8 mouse cellular contexts compared by ENCODE assay signal in genomic region chr3:69723161-69723560, GRCm38 (mm10). TPM values are rescaled to one million over a fixed set of nuclear protein-coding genes. Genes with fewer than 3 reads are reported as not detected.
A peak's percentile ranks its signal among the peaks of the same experiment; 100 is the strongest.
DNase-seq lines count a peak whose midpoint lies in the region; ATAC-seq and TF ChIP-seq lines count a peak whose summit lies in the region.

No protein-coding gene starts in this region.

- peak overlapping the region; percentile 84; the same call in 1 of the 2 replicates for H3K9ac ChIP-seq in lung, embryonic 15.5 days
- peak overlapping the region; percentile 95 for H3K9ac ChIP-seq in limb, embryonic 14.5 days (ENCODE audit: low read depth, low read length, severe bottlenecking)
- peak overlapping the region; percentile 93 for H3K9ac ChIP-seq in stomach, embryonic 14.5 days (replicated peaks; ENCODE audit: low read depth, low read length)

- H3K27ac ChIP-seq in lung, embryonic 15.5 days = no peak overlapping the region
- H3K27ac ChIP-seq in forebrain, embryonic 10.5 days = peak overlapping the region; percentile 98
- H3K27ac ChIP-seq in limb, embryonic 14.5 days (replicated peaks; ENCODE audit: low read depth, low read length) = no peak overlapping the region
- H3K27ac ChIP-seq in stomach, embryonic 14.5 days (ENCODE audit: low read length) = no peak overlapping the region

- H3K4me2 ChIP-seq in lung, embryonic 15.5 days = peak overlapping the region; percentile 84
- H3K4me2 ChIP-seq in limb, embryonic 14.5 days (replicated peaks; ENCODE audit: low read depth, low read length, severe bottlenecking) = peak overlapping the region; percentile 82
- H3K4me2 ChIP-seq in stomach, embryonic 14.5 days (replicated peaks; ENCODE audit: low read depth, low read length) = peak overlapping the region; percentile 86

- TF ChIP-seq POLR2A in limb, embryonic 14.5 days (IDR thresholded peaks at IDR 0.05; ENCODE audit: borderline replicate concordance, extremely low read depth, insufficient read depth, insufficient read length) = no peak

- peak overlapping the region; percentile 73 for H3K4me3 ChIP-seq in lung, embryonic 15.5 days
- peak overlapping the region; percentile 96 for H3K4me3 ChIP-seq in forebrain, embryonic 10.5 days
- peak overlapping the region; percentile 97 for H3K4me3 ChIP-seq in limb, embryonic 14.5 days (replicated peaks; ENCODE audit: low read length)
- peak overlapping the region; percentile 85 for H3K4me3 ChIP-seq in stomach, embryonic 14.5 days (ENCODE audit: low read depth, low read length)

- no peak for ATAC-seq in lung, embryonic 15.5 days (ENCODE audit: borderline replicate concordance, extremely low read depth, low FRiP score, low TSS enrichment)
- ATAC-seq in limb, embryonic 14.5 days (ENCODE audit: low FRiP score, low read depth) = no peak
- no peak for ATAC-seq in stomach, embryonic 14.5 days (ENCODE audit: insufficient number of reproducible peaks, insufficient read depth, low FRiP score, low read depth)

- 0 out of 2 replicates have a peak, but pooled peaks cover 3% of the 10 kb centered on the region for H3K36me3 ChIP-seq in lung, embryonic 15.5 days
- H3K36me3 ChIP-seq in forebrain, embryonic 10.5 days (replicated peaks) = peaks cover 40% of the 10 kb centered on the region
- H3K36me3 ChIP-seq in limb, embryonic 14.5 days (ENCODE audit: control insufficient read depth, insufficient read depth, low read length) = peaks cover 9% of the 10 kb centered on the region; the same call in 1 of the 2 replicates
- no peaks in the 10 kb centered on the region; the same call in 1 of the 2 replicates for H3K36me3 ChIP-seq in stomach, embryonic 14.5 days (ENCODE audit: control insufficient read depth, insufficient read depth, low read length)

- no peaks in the 10 kb centered on the region for H3K27me3 ChIP-seq in lung, embryonic 15.5 days
- H3K27me3 ChIP-seq in forebrain, embryonic 10.5 days (ENCODE audit: poor library complexity, severe bottlenecking) = no peaks in the 10 kb centered on the region
- H3K27me3 ChIP-seq in limb, embryonic 14.5 days (ENCODE audit: control insufficient read depth, insufficient read depth, low read length) = no peaks in the 10 kb centered on the region
- no peaks in the 10 kb centered on the region for H3K27me3 ChIP-seq in stomach, embryonic 14.5 days (ENCODE audit: control insufficient read depth, insufficient read depth, low read length)

- peaks cover 13% of the 10 kb centered on the region for H3K4me1 ChIP-seq in lung, embryonic 15.5 days
- H3K4me1 ChIP-seq in forebrain, embryonic 10.5 days = peaks cover 19% of the 10 kb centered on the region
- H3K4me1 ChIP-seq in limb, embryonic 14.5 days (ENCODE audit: control insufficient read depth, insufficient read depth, low read length) = peaks cover 9% of the 10 kb centered on the region
- H3K4me1 ChIP-seq in stomach, embryonic 14.5 days (ENCODE audit: control insufficient read depth, insufficient read depth, low read length) = peaks cover 14% of the 10 kb centered on the region

- no peaks in the 10 kb centered on the region for H3K9me3 ChIP-seq in lung, embryonic 15.5 days
- H3K9me3 ChIP-seq in forebrain, embryonic 10.5 days = no peaks in the 10 kb centered on the region
- H3K9me3 ChIP-seq in limb, embryonic 14.5 days (ENCODE audit: control insufficient read depth, low read length) = no peaks in the 10 kb centered on the region
- H3K9me3 ChIP-seq in stomach, embryonic 14.5 days (ENCODE audit: control insufficient read depth, low read depth, low read length) = no peaks in the 10 kb centered on the region

- WGBS in lung, embryonic 15.5 days = 27% methylated on average over 7 of the region's 7 CpGs
- WGBS in forebrain, embryonic 10.5 days = 49% methylated on average over 7 of the region's 7 CpGs
- 36% methylated on average over 7 of the region's 7 CpGs for WGBS in limb, embryonic 14.5 days
- WGBS in stomach, embryonic 14.5 days = 47% methylated on average over 7 of the region's 7 CpGs

- DNase-seq in lung, postnatal 4 days = no peak
- no peak for DNase-seq in forebrain, embryonic 10.5 days (ENCODE audit: extremely low spot score, low spot score)
- no peak for DNase-seq in limb, embryonic 14.5 days (ENCODE audit: low spot score)
- DNase-seq in urinary bladder, postnatal 36 days (ENCODE audit: low spot score in 2 of 2) = no peak
- DNase-seq in urinary bladder, postnatal 25 days (ENCODE audit: low spot score) = no peak
- DNase-seq in kidney, postnatal 14 days = no peak

RNA-seq across cellular contexts. Expression of gene Nmd3, which starts 1.4 kb away (rescaled TPM):
- 139 TPM in 2 replicates for polyA plus RNA-seq in lung, embryonic 15.5 days (2015; fragmentation: Nextera tagmentation; extraction: Ambion mirVana)
- polyA plus RNA-seq in forebrain, embryonic 10.5 days (2016; fragmentation: Nextera tagmentation; extraction: Ambion mirVana) = 162 and 163 TPM in 2 replicates
- 46.5 and 57.5 TPM in 2 replicates for polyA plus RNA-seq in limb, embryonic 14.5 days (2012; rRNA removed)
- polyA plus RNA-seq in limb, embryonic 14.5 days (2014; fragmentation: Nextera tagmentation; extraction: Ambion mirVana) = 127 and 133 TPM in 2 replicates
- 143 and 147 TPM in 2 replicates for polyA plus RNA-seq in stomach, embryonic 14.5 days (2014; fragmentation: Nextera tagmentation; extraction: Ambion mirVana)
